Mouse (Mus musculus) cortical plate, adult 2 months (tissue): Measurements from ENCODE around the gene Hrh1.
"Not testable (repeated sequence)": the region's sequence is repeated elsewhere in the genome, so short reads cannot be mapped to it uniquely, and the experiment has no call there.

Source experiments
- CTCF ChIP-seq: fragments of 200-500 bp; IDR thresholded peaks from 2 replicates; pipeline ENCODE4 v1.5.1; 2011; ENCODE audit warnings: mild to moderate bottlenecking, control low read depth, low read length; ENCODE audit not compliant: insufficient read depth; ENCODE audit errors: extremely low read depth
- POLR2A ChIP-seq: fragments of 200-500 bp; IDR thresholded peaks from 2 replicates; pipeline ENCODE4 v1.6.1; 2011; ENCODE audit warnings: mild to moderate bottlenecking, low read length, control low read depth; ENCODE audit not compliant: insufficient read depth; ENCODE audit errors: extremely low read depth

DNA sequence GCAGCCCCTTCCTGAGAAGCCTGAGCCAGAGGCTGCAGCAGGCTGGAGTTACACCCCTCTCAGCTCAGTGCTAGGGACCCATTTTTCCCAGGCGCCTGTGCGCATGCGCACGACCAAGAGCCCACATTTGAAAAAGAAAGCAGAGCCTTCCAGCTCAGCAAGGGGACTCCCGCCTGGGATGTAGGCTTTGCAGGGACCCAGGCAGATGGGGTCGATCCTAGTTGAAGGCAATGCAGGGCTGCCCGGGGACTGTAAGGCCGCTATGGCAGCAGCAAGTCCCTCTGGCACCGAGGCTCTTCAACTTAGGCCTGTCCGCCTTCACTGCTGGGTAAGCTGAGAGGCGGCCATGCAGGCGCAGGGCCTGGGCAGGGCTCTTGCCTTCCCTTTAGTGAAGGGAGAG lies 131.0 kb downstream of the Hrh1 start:
- not testable (repeated sequence) for TF ChIP-seq POLR2A, CTCF
